Mouse (Mus musculus): ENCODE measurements around the gene Kif5a. TPM values are rescaled to one million over a fixed set of nuclear protein-coding genes. Genes with fewer than 3 reads are reported as not detected.
"Not testable (repeated sequence)": the region's sequence is repeated elsewhere in the genome, so short reads cannot be mapped to it uniquely, and the experiment has no call there.

Kif5a gene
- polyA plus RNA-seq, 1 experiment from 2014 or later: 120 TPM

GRCm38 (mm10) chr10:127195328-127196129 lies 67.6 kb downstream of the Kif5a start, which contains the start of gene Dtx3:
TSS of gene Dtx3 (minus strand) at chr10:127195728.
- peak within 1 kb of the TSS; percentile 90 for H3K4me2 ChIP-seq (ENCODE audit: low read length)
- peak within 1 kb of the TSS; percentile 91 for H3K27ac ChIP-seq (ENCODE audit: low read length)
- H3K36me3 ChIP-seq (ENCODE audit: control insufficient read depth, insufficient read depth, low read length): peaks cover 29% of the 10 kb centered on the region
- 1% methylated on average over 26 of the region's 47 CpGs for WGBS
- no peaks in the 10 kb centered on the region for H3K9me3 ChIP-seq (replicated peaks; ENCODE audit: control insufficient read depth, low read length, poor library complexity, severe bottlenecking)
- H3K4me1 ChIP-seq (ENCODE audit: control insufficient read depth, insufficient read depth, low read length): peaks cover 16% of the 10 kb centered on the region
- ATAC-seq: peak; percentile 73
- H3K4me3 ChIP-seq (ENCODE audit: low read depth, low read length): peak within 1 kb of the TSS; percentile 78
- H3K27me3 ChIP-seq (ENCODE audit: control insufficient read depth, insufficient read depth, low read depth, low read length): no peaks in the 10 kb centered on the region
- H3K9ac ChIP-seq (ENCODE audit: low read depth, low read length): peak within 1 kb of the TSS; percentile 98

GRCm38 (mm10) chr10:127194428-127195327 lies 68.5 kb downstream of the Kif5a start:
- Histone ChIP-seq H3K9ac (ENCODE audit: low read depth, low read length) (peak overlapping the region; percentile 98), H3K9me3 (replicated peaks; ENCODE audit: control insufficient read depth, low read length, poor library complexity, severe bottlenecking) (no peaks in the 10 kb centered on the region), H3K27me3 (ENCODE audit: control insufficient read depth, insufficient read depth, low read depth, low read length) (no peaks in the 10 kb centered on the region), H3K4me1 (ENCODE audit: control insufficient read depth, insufficient read depth, low read length) (peaks cover 16% of the 10 kb centered on the region), H3K36me3 (ENCODE audit: control insufficient read depth, insufficient read depth, low read length) (peaks cover 29% of the 10 kb centered on the region), H3K4me3 (ENCODE audit: low read depth, low read length) (peak overlapping the region; percentile 78), H3K4me2 (ENCODE audit: low read length) (peak overlapping the region; percentile 90), H3K27ac (ENCODE audit: low read length) (peak overlapping the region; percentile 91)
- peak; percentile 54 for ATAC-seq
- 22% methylated on average over 22 of the region's 22 CpGs for WGBS

GRCm38 (mm10) chr10:127193011-127193410 lies 70.1 kb downstream of the Kif5a start:
- WGBS: 76% methylated on average over 9 of the region's 9 CpGs
- no peak overlapping the region for H3K27ac ChIP-seq (ENCODE audit: low read length)
- H3K4me1 ChIP-seq (ENCODE audit: control insufficient read depth, insufficient read depth, low read length): peaks cover 27% of the 10 kb centered on the region
- H3K9me3 ChIP-seq (replicated peaks; ENCODE audit: control insufficient read depth, low read length, poor library complexity, severe bottlenecking): no peaks in the 10 kb centered on the region
- no peak for ATAC-seq
- no peak overlapping the region for H3K4me2 ChIP-seq (ENCODE audit: low read length)
- no peak overlapping the region for H3K4me3 ChIP-seq (ENCODE audit: low read depth, low read length)
- H3K27me3 ChIP-seq (ENCODE audit: control insufficient read depth, insufficient read depth, low read depth, low read length): no peaks in the 10 kb centered on the region
- H3K9ac ChIP-seq (ENCODE audit: low read depth, low read length): no peak overlapping the region
- H3K36me3 ChIP-seq (ENCODE audit: control insufficient read depth, insufficient read depth, low read length): peaks cover 17% of the 10 kb centered on the region

- Histone ChIP-seq H3K4me1 (ENCODE audit: control insufficient read depth, insufficient read depth, low read length) (peaks cover 33% of the 10 kb centered on the region), H3K36me3 (ENCODE audit: control insufficient read depth, insufficient read depth, low read length) (peaks cover 14% of the 10 kb centered on the region)
- not testable (repeated sequence) for H3K27me3 ChIP-seq (ENCODE audit: control insufficient read depth, insufficient read depth, low read depth, low read length); H3K4me3 ChIP-seq (ENCODE audit: low read depth, low read length); H3K4me2 ChIP-seq (ENCODE audit: low read length); ATAC-seq; H3K9me3 ChIP-seq (replicated peaks; ENCODE audit: control insufficient read depth, low read length, poor library complexity, severe bottlenecking); H3K9ac ChIP-seq (ENCODE audit: low read depth, low read length); H3K27ac ChIP-seq (ENCODE audit: low read length)
- WGBS: 88% methylated on average over 1 of the region's 1 CpGs
These were observed 71.2 kb downstream of the Kif5a start for GRCm38 (mm10) chr10:127192057-127192328.

GRCm38 (mm10) chr10:127191191-127192056 lies 71.7 kb downstream of the Kif5a start:
- Histone ChIP-seq H3K9ac (ENCODE audit: low read depth, low read length) (no peak overlapping the region), H3K9me3 (replicated peaks; ENCODE audit: control insufficient read depth, low read length, poor library complexity, severe bottlenecking) (no peaks in the 10 kb centered on the region), H3K36me3 (ENCODE audit: control insufficient read depth, insufficient read depth, low read length) (peaks cover 14% of the 10 kb centered on the region), H3K27me3 (ENCODE audit: control insufficient read depth, insufficient read depth, low read depth, low read length) (no peaks in the 10 kb centered on the region), H3K27ac (ENCODE audit: low read length) (no peak overlapping the region), H3K4me2 (ENCODE audit: low read length) (no peak overlapping the region), H3K4me1 (ENCODE audit: control insufficient read depth, insufficient read depth, low read length) (peaks cover 29% of the 10 kb centered on the region), H3K4me3 (ENCODE audit: low read depth, low read length) (no peak overlapping the region)
- 74% methylated on average over 19 of the region's 19 CpGs for WGBS
- ATAC-seq: no peak

- 36% methylated on average over 14 of the region's 14 CpGs for WGBS
- Histone ChIP-seq H3K4me3 (ENCODE audit: low read depth, low read length) (no peak overlapping the region), H3K9ac (ENCODE audit: low read depth, low read length) (no peak overlapping the region), H3K4me2 (ENCODE audit: low read length) (no peak overlapping the region), H3K27ac (ENCODE audit: low read length) (no peak overlapping the region), H3K27me3 (ENCODE audit: control insufficient read depth, insufficient read depth, low read depth, low read length) (no peaks in the 10 kb centered on the region), H3K4me1 (ENCODE audit: control insufficient read depth, insufficient read depth, low read length) (peaks cover 26% of the 10 kb centered on the region), H3K9me3 (replicated peaks; ENCODE audit: control insufficient read depth, low read length, poor library complexity, severe bottlenecking) (no peaks in the 10 kb centered on the region), H3K36me3 (ENCODE audit: control insufficient read depth, insufficient read depth, low read length) (peaks cover 14% of the 10 kb centered on the region)
- ATAC-seq: no peak
These were observed 72.6 kb downstream of the Kif5a start for GRCm38 (mm10) chr10:127190398-127191190.

- Histone ChIP-seq H3K4me2 (ENCODE audit: low read length) (peak within 1 kb of the TSS; percentile 93), H3K9me3 (replicated peaks; ENCODE audit: control insufficient read depth, low read length, poor library complexity, severe bottlenecking) (no peaks in the 10 kb centered on the region), H3K9ac (ENCODE audit: low read depth, low read length) (peak within 1 kb of the TSS; percentile 86), H3K4me3 (ENCODE audit: low read depth, low read length) (peak within 1 kb of the TSS; percentile 67), H3K4me1 (ENCODE audit: control insufficient read depth, insufficient read depth, low read length) (peaks cover 25% of the 10 kb centered on the region), H3K27ac (ENCODE audit: low read length) (peak within 1 kb of the TSS; percentile 58; the same call in 1 of the 2 replicates), H3K36me3 (ENCODE audit: control insufficient read depth, insufficient read depth, low read length) (peaks cover 14% of the 10 kb centered on the region), H3K27me3 (ENCODE audit: control insufficient read depth, insufficient read depth, low read depth, low read length) (no peaks in the 10 kb centered on the region)
- ATAC-seq: no peak
- 5% methylated on average over 34 of the region's 35 CpGs for WGBS
These were observed 73.3 kb downstream of the Kif5a start, which contains the start of gene Arhgef25 for GRCm38 (mm10) chr10:127189651-127190381. TSS of gene Arhgef25 (minus strand) at chr10:127190083.
